Mouse (Mus musculus) heart, embryonic 11.5 days (tissue): ENCODE measurements at regions not wholly inside any gene's neighbourhood (a gene's known extent, or its start where the extent isn't known, plus 50 kb on each side); places are given as distances from the start of the nearest gene placed in this dataset.

Experiments
- ATAC-seq: fragments of 200-750 bp; cut with Nextera tagmentation; replicated peaks from 2 replicates; pipeline ENCODE4 v1.8.0; 2017; ENCODE audit warnings: moderate library complexity; ENCODE audit not compliant: insufficient number of reproducible peaks, low FRiP score, low TSS enrichment
- H3K27ac ChIP-seq: fragments of 300-500 bp; sonication (generic); 2 replicates; pipeline ENCODE4 v1.5.1; 2014; ENCODE audit warnings: mild to moderate bottlenecking, low read depth, low read length
- H3K27me3 ChIP-seq: fragments of 300-500 bp; sonication (generic); 2 replicates; pipeline ENCODE4 v1.6.1; 2014; ENCODE audit warnings: mild to moderate bottlenecking, low read length, mixed read lengths; ENCODE audit not compliant: control insufficient read depth, insufficient read depth
- H3K36me3 ChIP-seq: fragments of 300-500 bp; sonication (generic); 2 replicates; pipeline ENCODE4 v1.6.1; 2014; ENCODE audit warnings: mild to moderate bottlenecking, low read length, moderate library complexity, mixed read lengths; ENCODE audit not compliant: control insufficient read depth, insufficient read depth
- H3K4me1 ChIP-seq: fragments of 300-500 bp; sonication (generic); 2 replicates; pipeline ENCODE4 v1.6.1; 2014; ENCODE audit warnings: low read length; ENCODE audit not compliant: control insufficient read depth, insufficient read depth
- H3K4me2 ChIP-seq: fragments of 300-500 bp; sonication (generic); 2 replicates; pipeline ENCODE4 v1.6.1; 2014; ENCODE audit warnings: mild to moderate bottlenecking, moderate library complexity
- H3K4me3 ChIP-seq: fragments of 300-500 bp; sonication (generic); 2 replicates; pipeline ENCODE4 v1.5.1; 2014; ENCODE audit warnings: low read depth, low read length
- H3K9ac ChIP-seq: fragments of 300-500 bp; sonication (generic); 2 replicates; pipeline ENCODE4 v1.6.1; 2014; ENCODE audit warnings: mild to moderate bottlenecking, low read depth, low read length, moderate library complexity
- H3K9me3 ChIP-seq: fragments of 300-500 bp; sonication (generic); replicated peaks from 2 replicates; pipeline ENCODE4 v1.6.1; 2016; ENCODE audit warnings: low read length; ENCODE audit not compliant: control insufficient read depth
- WGBS: fragments of 180-500 bp; shearing (Covaris S2); extraction: QIAGEN DNeasy Blood & Tissue Kit; methylation state at CpG from one replicate; pipeline ENCODE4 v1.1.7; 2014; ENCODE audit not compliant: insufficient replicate concordance; 5-methylcytosine and 5-hydroxymethylcytosine counted together

GRCm38 (mm10) chr12:25356774-25357173, 259.8 kb upstream of the Id2 start:
- Histone ChIP-seq H3K9me3 (no peaks in the 10 kb centered on the region), H3K4me1 (no peaks in the 10 kb centered on the region), H3K27me3 (no peaks in the 10 kb centered on the region), H3K27ac (no peak overlapping the region), H3K36me3 (no peaks in the 10 kb centered on the region), H3K9ac (no peak overlapping the region), H3K4me2 (no peak overlapping the region), H3K4me3 (no peak overlapping the region)
- ATAC-seq, result no peak
- WGBS, result 54% methylated on average over 2 of the region's 2 CpGs

GRCm38 (mm10) chr12:25355217-25355616, 258.3 kb upstream of the Id2 start:
- no peak overlapping the region for H3K27ac ChIP-seq
- ATAC-seq, result no peak
- no peak overlapping the region for H3K4me3 ChIP-seq
- H3K4me1 ChIP-seq, result no peaks in the 10 kb centered on the region
- H3K9ac ChIP-seq, result no peak overlapping the region
- no peak overlapping the region for H3K4me2 ChIP-seq
- H3K27me3 ChIP-seq, result no peaks in the 10 kb centered on the region
- WGBS, result 63% methylated on average over 1 of the region's 1 CpGs
- H3K9me3 ChIP-seq, result no peaks in the 10 kb centered on the region
- H3K36me3 ChIP-seq, result no peaks in the 10 kb centered on the region

- Histone ChIP-seq H3K36me3 (no peaks in the 10 kb centered on the region), H3K4me2 (no peak overlapping the region), H3K4me3 (no peak overlapping the region), H3K9ac (no peak overlapping the region), H3K27me3 (no peaks in the 10 kb centered on the region), H3K4me1 (no peaks in the 10 kb centered on the region), H3K9me3 (no peaks in the 10 kb centered on the region), H3K27ac (no peak overlapping the region)
- ATAC-seq, result no peak
- 84% methylated on average over 10 of the region's 10 CpGs for WGBS
Measured at GRCm38 (mm10) chr12:25353402-25353896, 256.5 kb upstream of the Id2 start.

DNA sequence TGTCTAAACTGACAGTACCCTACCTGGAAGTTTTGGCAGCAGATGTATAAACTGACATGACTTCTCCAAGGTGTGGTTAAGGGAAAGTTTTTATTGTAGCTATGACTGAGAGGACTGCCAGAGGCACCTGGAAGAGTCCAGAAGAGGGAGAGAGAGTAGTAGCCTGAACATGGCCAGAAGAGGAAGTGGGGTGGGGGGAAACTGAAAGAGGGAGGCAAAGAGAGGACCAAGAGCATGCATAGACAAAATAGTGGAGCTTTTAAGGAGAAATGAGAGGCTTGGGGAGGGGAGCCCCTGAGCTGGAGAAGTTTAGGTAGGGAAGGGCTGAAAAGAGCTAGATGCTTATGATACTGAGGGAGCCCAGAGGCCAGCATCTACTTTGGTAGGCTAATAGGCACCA, 255.2 kb upstream of the Id2 start:
- Histone ChIP-seq H3K27me3 (no peaks in the 10 kb centered on the region), H3K27ac (no peak overlapping the region)

GRCm38 (mm10) chr12:25344354-25344753, 247.4 kb upstream of the Id2 start:
- Histone ChIP-seq H3K4me1 (no peaks in the 10 kb centered on the region), H3K4me3 (no peak overlapping the region), H3K9me3 (no peaks in the 10 kb centered on the region), H3K27me3 (no peaks in the 10 kb centered on the region), H3K9ac (no peak overlapping the region), H3K36me3 (no peaks in the 10 kb centered on the region), H3K27ac (no peak overlapping the region), H3K4me2 (no peak overlapping the region)
- WGBS, result 79% methylated on average over 17 of the region's 17 CpGs
- ATAC-seq, result no peak

More for the DNA sequence above, 255.2 kb upstream of the Id2 start:
- H3K9me3 ChIP-seq, result no peaks in the 10 kb centered on the region
- no peak overlapping the region for H3K4me3 ChIP-seq
- no peaks in the 10 kb centered on the region for H3K36me3 ChIP-seq
- ATAC-seq, result no peak
- H3K4me1 ChIP-seq, result no peaks in the 10 kb centered on the region
- no peak overlapping the region for H3K4me2 ChIP-seq
- no peak overlapping the region for H3K9ac ChIP-seq

DNA sequence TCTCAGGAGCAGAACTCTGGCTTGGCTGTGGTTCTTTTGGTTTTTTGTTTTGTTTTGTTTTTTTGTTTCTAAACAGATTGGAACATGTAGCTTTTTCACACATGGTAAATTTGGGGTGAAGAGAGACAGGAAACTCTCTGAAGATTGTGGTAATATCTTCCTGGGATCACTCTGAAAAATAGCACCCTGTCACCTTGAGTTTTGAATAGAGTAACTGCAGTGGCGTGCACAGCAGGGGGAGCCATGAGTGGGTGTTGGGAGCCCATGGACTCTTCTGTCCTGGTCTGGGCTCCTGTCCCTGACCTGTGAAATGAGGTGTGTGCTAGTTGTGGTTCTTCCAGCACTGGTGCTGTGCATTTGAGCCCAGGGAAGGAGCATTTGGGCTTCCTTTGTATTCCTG, 241.8 kb upstream of the Id2 start:
- WGBS, result 71% methylated on average over 1 of the region's 1 CpGs
- no peaks in the 10 kb centered on the region for H3K4me1 ChIP-seq
- H3K4me3 ChIP-seq, result no peak overlapping the region
- H3K4me2 ChIP-seq, result no peak overlapping the region
- no peak for ATAC-seq
- H3K9me3 ChIP-seq, result no peaks in the 10 kb centered on the region
- H3K27ac ChIP-seq, result no peak overlapping the region
- no peaks in the 10 kb centered on the region for H3K27me3 ChIP-seq
- H3K9ac ChIP-seq, result no peak overlapping the region
- H3K36me3 ChIP-seq, result no peaks in the 10 kb centered on the region

GRCm38 (mm10) chr12:25335930-25336329, 239.0 kb upstream of the Id2 start:
- no peak overlapping the region for H3K4me3 ChIP-seq
- H3K9ac ChIP-seq, result no peak overlapping the region
- no peak overlapping the region for H3K4me2 ChIP-seq
- ATAC-seq, result no peak
- 43% methylated on average over 2 of the region's 2 CpGs for WGBS
- H3K27ac ChIP-seq, result no peak overlapping the region
- H3K36me3 ChIP-seq, result no peaks in the 10 kb centered on the region
- H3K27me3 ChIP-seq, result no peaks in the 10 kb centered on the region
- no peaks in the 10 kb centered on the region for H3K4me1 ChIP-seq
- H3K9me3 ChIP-seq, result no peaks in the 10 kb centered on the region

DNA sequence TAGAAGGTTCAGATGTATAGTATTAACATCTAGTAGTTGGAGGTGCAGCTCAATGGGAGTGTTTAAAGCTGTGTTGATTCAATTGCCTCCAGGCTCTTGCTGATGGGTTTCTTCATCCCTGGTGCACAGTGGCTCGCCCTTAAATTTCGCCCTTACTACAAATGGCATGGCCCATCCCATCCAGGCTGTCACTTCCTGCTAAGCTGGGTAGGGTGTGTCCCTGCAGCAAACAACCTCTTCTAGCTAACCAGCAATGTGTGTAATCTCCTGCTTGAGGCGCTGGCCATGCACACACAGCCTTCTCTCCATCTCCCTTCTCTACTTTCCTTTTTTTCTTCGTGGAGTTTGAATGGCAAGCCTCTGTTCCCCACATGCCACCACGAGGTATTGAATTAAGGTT, 238.1 kb upstream of the Id2 start:
- no peak overlapping the region for H3K4me2 ChIP-seq
- WGBS, result 73% methylated on average over 5 of the region's 5 CpGs
- no peak for ATAC-seq
- no peaks in the 10 kb centered on the region for H3K27me3 ChIP-seq
- H3K36me3 ChIP-seq, result no peaks in the 10 kb centered on the region
- H3K4me1 ChIP-seq, result peaks cover 5% of the 10 kb centered on the region
- no peak overlapping the region for H3K27ac ChIP-seq
- H3K9me3 ChIP-seq, result no peaks in the 10 kb centered on the region
- no peak overlapping the region for H3K9ac ChIP-seq
- H3K4me3 ChIP-seq, result no peak overlapping the region

DNA sequence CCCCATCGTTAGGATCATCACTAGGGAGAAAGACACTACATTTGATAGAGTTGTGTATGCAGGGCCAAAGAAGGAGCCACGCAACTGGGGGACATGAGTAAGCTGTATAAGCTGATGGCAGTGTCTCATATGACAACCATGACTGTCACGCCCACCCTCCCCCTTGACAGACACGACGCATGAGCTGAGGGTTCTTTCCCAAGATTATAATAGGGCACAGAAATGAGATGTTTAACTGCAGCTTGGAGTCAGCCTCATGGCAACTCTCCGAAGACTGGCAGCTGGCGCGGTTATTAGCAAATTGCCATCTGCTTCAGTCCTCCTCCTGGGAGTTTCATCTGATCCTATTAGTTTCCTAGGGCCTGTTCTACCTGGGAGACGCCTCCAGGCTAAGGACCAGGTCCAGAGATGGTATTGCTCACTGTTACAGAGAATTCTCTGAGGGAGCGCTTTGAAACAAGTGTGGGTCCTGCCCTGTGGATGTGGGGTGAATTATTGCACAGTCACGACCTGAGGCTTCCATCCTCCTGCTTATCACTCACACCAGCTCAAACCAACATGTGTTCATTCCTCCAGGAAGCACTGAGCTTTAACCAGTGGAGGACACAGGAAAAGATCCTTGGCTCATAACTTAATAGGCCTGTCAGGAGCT, 235.6 kb upstream of the Id2 start:
- peaks cover 13% of the 10 kb centered on the region for H3K4me1 ChIP-seq
- H3K4me3 ChIP-seq, result no peak overlapping the region
- no peak overlapping the region for H3K27ac ChIP-seq
- no peak overlapping the region for H3K9ac ChIP-seq
- H3K9me3 ChIP-seq, result no peaks in the 10 kb centered on the region
- no peaks in the 10 kb centered on the region for H3K27me3 ChIP-seq
- no peaks in the 10 kb centered on the region for H3K36me3 ChIP-seq
- WGBS, result 84% methylated on average over 11 of the region's 11 CpGs
- ATAC-seq, result no peak
- H3K4me2 ChIP-seq, result no peak overlapping the region
